Mouse (Mus musculus): ENCODE measurements at regions not wholly inside any gene's neighbourhood (a gene's known extent, or its start where the extent isn't known, plus 50 kb on each side); places are given as distances from the start of the nearest gene placed in this dataset.
"Not testable (repeated sequence)": the region's sequence is repeated elsewhere in the genome, so short reads cannot be mapped to it uniquely, and the experiment has no call there.

DNA sequence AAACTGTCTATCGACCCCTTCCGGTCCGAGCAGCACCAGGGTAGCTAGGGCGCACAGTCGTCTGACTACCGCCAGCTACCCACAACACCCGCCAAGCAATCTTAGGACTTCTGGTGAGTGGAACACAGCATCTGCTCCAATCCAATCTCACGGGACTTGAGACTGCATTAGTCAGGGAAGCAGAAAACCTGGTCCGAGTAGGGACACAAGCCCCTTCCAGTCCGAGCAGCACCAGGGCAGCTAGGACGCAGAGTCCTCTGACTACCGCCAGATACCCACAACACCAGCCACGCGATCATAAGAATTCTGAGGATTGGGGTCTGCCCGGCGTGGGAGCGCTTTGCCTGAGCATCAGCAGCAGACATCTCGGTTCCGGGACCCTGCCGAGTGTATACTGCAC, 79.6 kb downstream of the Gm10715 start:
- not testable (repeated sequence) for TF ChIP-seq CTCF (IDR thresholded peaks at IDR 0.05; ENCODE audit: borderline replicate concordance, insufficient read depth, low read depth, low read length); POLR2A (IDR thresholded peaks at IDR 0.05; ENCODE audit: borderline replicate concordance, insufficient read depth, low read length)
